Mouse (Mus musculus): Measurements from ENCODE around the gene Lgalsl. TPM values are rescaled to one million over a fixed set of nuclear protein-coding genes. Genes with fewer than 3 reads are reported as not detected.
A peak's percentile ranks its signal among the peaks of the same experiment; 100 is the strongest.

Lgalsl gene
- total and polyA plus RNA-seq, 3 experiments = 11.9 to 21.1 TPM; not detected in 1

- H3K4me3 ChIP-seq (ENCODE audit: control insufficient read depth in 1 of 2, insufficient read depth in 1 of 2, low read depth in 2 of 2, low read length in 2 of 2) = no peak overlapping the region
- H3K9me3 ChIP-seq (replicated peaks; ENCODE audit: insufficient read depth, low read length) = no peaks in the 10 kb centered on the region
- H3K27me3 ChIP-seq (ENCODE audit: control insufficient read depth in 1 of 2, insufficient read depth in 2 of 2, low read length in 2 of 2) = no peaks in the 10 kb centered on the region
- H3K36me3 ChIP-seq (ENCODE audit: control insufficient read depth in 1 of 2, insufficient read depth in 2 of 2, low read length in 2 of 2) = peaks cover 0 to 21% of the 10 kb centered on the region in 2 experiments; a peak in 2 of 4 replicates
- no peak for TF ChIP-seq MXI1 (IDR thresholded peaks at IDR 0.05; ENCODE audit: low read depth, low read length)
- TF ChIP-seq USF2 (IDR thresholded peaks at IDR 0.05; ENCODE audit: borderline replicate concordance in 1 of 2, insufficient read depth in 1 of 2, low read depth in 1 of 2, low read length in 2 of 2) = no peak
- TF ChIP-seq NRF1 (IDR thresholded peaks at IDR 0.05; ENCODE audit: insufficient read depth, low read depth, low read length, poor library complexity, severe bottlenecking) = no peak
- no peak for TF ChIP-seq RCOR1 (IDR thresholded peaks at IDR 0.05; ENCODE audit: low read depth, low read length)
- peak; percentile 90 for TF ChIP-seq GATA1 (IDR thresholded peaks at IDR 0.05; ENCODE audit: low read depth, low read length)
- no peak for TF ChIP-seq MAFK (IDR thresholded peaks at IDR 0.05; ENCODE audit: borderline replicate concordance, low read depth, low read length)
- TF ChIP-seq CTCF (IDR thresholded peaks at IDR 0.05 in 2 of 3, conservative IDR thresholded peaks at IDR 0.05 in 1 of 3; ENCODE audit: control insufficient read depth in 1 of 3, insufficient read depth in 1 of 3, low read depth in 2 of 3, low read length in 3 of 3, poor library complexity in 1 of 3, severe bottlenecking in 1 of 3) = no peak
- TF ChIP-seq TCF12 (IDR thresholded peaks at IDR 0.05; ENCODE audit: low read depth, low read length) = peak; percentile 71; the same call in 1 of the 2 replicates
- no peak for TF ChIP-seq MEF2A (IDR thresholded peaks at IDR 0.05; ENCODE audit: extremely low read depth, insufficient replicate concordance, low read depth, low read length, poor library complexity, severe bottlenecking)
- peak; percentile 42; the same call in 1 of the 2 replicates for TF ChIP-seq MYC (IDR thresholded peaks at IDR 0.05; ENCODE audit: low read depth, low read length)
- TF ChIP-seq POLR2AphosphoS2 (IDR thresholded peaks at IDR 0.05; ENCODE audit: low read length) = no peak
- no peak for TF ChIP-seq TBP (IDR thresholded peaks at IDR 0.05; ENCODE audit: low read depth, low read length)
- peak; percentile 70 to 74 for TF ChIP-seq EP300 (IDR thresholded peaks at IDR 0.05; ENCODE audit: low read depth in 1 of 2, low read length in 2 of 2)
- TF ChIP-seq ZNF384 (IDR thresholded peaks at IDR 0.05; ENCODE audit: low read depth, low read length) = no peak
- no peak for TF ChIP-seq UBTF (IDR thresholded peaks at IDR 0.05; ENCODE audit: borderline replicate concordance, insufficient read depth, low read depth, low read length)
- TF ChIP-seq JUND (IDR thresholded peaks at IDR 0.05; ENCODE audit: low read depth, low read length) = no peak
- TF ChIP-seq SIN3A (IDR thresholded peaks at IDR 0.05; ENCODE audit: low read length) = no peak
- no peak for TF ChIP-seq KAT2A (conservative IDR thresholded peaks at IDR 0.05; ENCODE audit: low read depth, low read length)
- no peak; the same call in 1 of the 2 replicates for TF ChIP-seq BHLHE40 (IDR thresholded peaks at IDR 0.05; ENCODE audit: borderline replicate concordance, low read depth, low read length)
- TF ChIP-seq CHD2 (IDR thresholded peaks at IDR 0.05; ENCODE audit: low read length) = no peak
- TF ChIP-seq ZMIZ1 (IDR thresholded peaks at IDR 0.05; ENCODE audit: low read depth, low read length) = no peak
- no peak for TF ChIP-seq E2F4 (IDR thresholded peaks at IDR 0.05; ENCODE audit: borderline replicate concordance, low read depth, low read length)
- no peak for TF ChIP-seq MAZ (IDR thresholded peaks at IDR 0.05; ENCODE audit: low read depth, low read length)
- TF ChIP-seq SMC3 (IDR thresholded peaks at IDR 0.05; ENCODE audit: low read depth, low read length) = no peak
- 0 out of 2 replicates have a peak, but pooled peaks have one; percentile 11 for TF ChIP-seq TAL1 (IDR thresholded peaks at IDR 0.05; ENCODE audit: low read length)
- TF ChIP-seq ETS1 (IDR thresholded peaks at IDR 0.05; ENCODE audit: low read depth, low read length) = no peak
- peak; percentile 56 for DNase-seq (ENCODE audit: low read depth, low spot score)
- no peak overlapping the region for H3K9ac ChIP-seq (ENCODE audit: control insufficient read depth, low read depth, low read length, poor library complexity, severe bottlenecking)
- H3K79me2 ChIP-seq (ENCODE audit: control insufficient read depth, insufficient read depth, low read length, poor library complexity) = no peaks in the 10 kb centered on the region
- H3K27ac ChIP-seq (ENCODE audit: control insufficient read depth, low read depth, low read length) = no peak overlapping the region
- peaks cover 7 to 28% of the 10 kb centered on the region in 2 experiments for H3K4me1 ChIP-seq (ENCODE audit: control insufficient read depth in 1 of 2, insufficient read depth in 2 of 2, low read length in 2 of 2)
Measured at GRCm38 (mm10) chr11:20869927-20870326, 39.1 kb upstream of the Lgalsl start.

All from MEL (cell line).